Mouse (Mus musculus): Measurements from ENCODE around the gene Slc43a2. TPM values are rescaled to one million over a fixed set of nuclear protein-coding genes. Genes with fewer than 3 reads are reported as not detected.
A peak's percentile ranks its signal among the peaks of the same experiment; 100 is the strongest.

Slc43a2 gene
- polyA plus RNA-seq (2016; fragmentation: Nextera tagmentation; extraction: Ambion mirVana): 3.7 and 4.2 TPM in 2 replicates

DNA sequence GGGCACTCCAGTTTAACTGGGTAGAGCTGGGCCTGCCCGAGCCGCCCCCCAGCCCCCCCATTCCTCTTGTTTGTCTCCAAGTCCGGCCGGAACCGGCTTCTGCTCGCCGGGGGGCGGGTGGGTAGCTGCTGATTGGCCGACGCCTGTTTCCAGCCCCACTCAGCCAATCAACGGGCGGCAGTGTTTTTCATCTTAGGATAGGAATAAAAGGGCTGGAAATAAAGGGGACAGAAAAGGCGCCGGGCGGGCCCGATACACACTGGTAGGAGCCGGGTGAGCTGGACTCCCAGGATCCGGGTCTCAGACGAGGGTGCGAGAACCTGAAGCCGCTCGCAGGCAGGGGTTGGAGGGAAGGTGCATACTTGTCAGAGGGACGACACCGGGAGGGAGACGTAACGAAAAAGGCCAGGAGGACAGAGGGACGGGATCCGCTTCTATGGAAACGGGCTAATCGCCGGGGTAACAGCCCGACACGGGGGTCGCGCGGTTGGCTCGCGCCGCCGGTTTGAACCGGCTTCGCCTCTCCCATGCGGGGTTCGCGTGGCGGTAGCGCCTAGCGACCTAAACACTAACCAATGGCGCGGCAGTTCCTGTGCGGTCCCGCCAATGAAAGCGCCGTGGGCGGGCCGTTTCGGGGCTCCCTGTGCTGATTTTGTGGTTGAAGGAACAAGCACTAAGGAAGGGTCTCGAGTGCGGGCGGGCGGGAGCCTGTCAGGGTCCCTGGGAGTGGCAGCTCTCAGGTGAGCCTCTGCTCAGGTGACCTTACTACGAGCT, at the start of gene Slc43a2:
Gene Slc43a2 (plus strand): TSS at position 226 of the 774 bp plus-strand sequence.
- Histone ChIP-seq H3K4me2 (peak within 1 kb of the TSS; percentile 96), H3K36me3 (no peaks in the 10 kb centered on the region), H3K27ac (peak within 1 kb of the TSS; percentile 91), H3K9me3 (no peaks in the 10 kb centered on the region), H3K9ac (replicated peaks) (peak within 1 kb of the TSS; percentile 86), H3K4me3 (replicated peaks) (peak within 1 kb of the TSS; percentile 70), H3K4me1 (replicated peaks) (peaks cover 12% of the 10 kb centered on the region), H3K27me3 (no peaks in the 10 kb centered on the region)
- ATAC-seq (ENCODE audit: insufficient number of reproducible peaks, insufficient read depth, low FRiP score, low TSS enrichment, low read depth): peak; percentile 93
- under 1% methylated on average over 62 of the region's 62 CpGs for WGBS

DNA sequence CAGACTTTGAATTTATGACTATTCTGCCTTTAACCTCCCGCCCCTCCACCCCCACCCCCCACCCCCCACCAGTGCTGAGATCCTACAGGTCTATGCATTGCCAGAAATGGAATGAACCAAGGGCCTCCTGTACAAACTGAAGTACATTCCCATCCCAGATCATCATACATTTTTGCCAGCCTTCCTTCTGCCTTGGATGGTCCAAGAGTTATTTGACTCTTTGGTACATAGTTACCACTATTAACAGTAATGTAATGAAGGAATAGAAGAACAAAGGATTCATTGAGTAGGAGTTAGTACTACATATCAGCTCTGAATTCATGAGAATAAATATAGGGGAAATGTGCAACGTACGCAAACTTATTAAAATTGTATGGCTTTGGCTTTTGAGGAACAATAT, 45.3 kb upstream of the Slc43a2 start:
- H3K27me3 ChIP-seq: no peaks in the 10 kb centered on the region; the same call in 1 of the 2 replicates
- peak; percentile 23; the same call in 1 of the 2 replicates for ATAC-seq (ENCODE audit: insufficient number of reproducible peaks, insufficient read depth, low FRiP score, low TSS enrichment, low read depth)
- H3K4me3 ChIP-seq (replicated peaks): peak overlapping the region; percentile 97
- WGBS: 29% methylated on average over 3 of the region's 3 CpGs
- H3K9ac ChIP-seq (replicated peaks): no peak overlapping the region
- peaks cover 23% of the 10 kb centered on the region for H3K36me3 ChIP-seq
- H3K9me3 ChIP-seq: no peaks in the 10 kb centered on the region
- no peak overlapping the region for H3K27ac ChIP-seq
- H3K4me2 ChIP-seq: peak overlapping the region; percentile 44
- peaks cover 15% of the 10 kb centered on the region for H3K4me1 ChIP-seq (replicated peaks)

DNA sequence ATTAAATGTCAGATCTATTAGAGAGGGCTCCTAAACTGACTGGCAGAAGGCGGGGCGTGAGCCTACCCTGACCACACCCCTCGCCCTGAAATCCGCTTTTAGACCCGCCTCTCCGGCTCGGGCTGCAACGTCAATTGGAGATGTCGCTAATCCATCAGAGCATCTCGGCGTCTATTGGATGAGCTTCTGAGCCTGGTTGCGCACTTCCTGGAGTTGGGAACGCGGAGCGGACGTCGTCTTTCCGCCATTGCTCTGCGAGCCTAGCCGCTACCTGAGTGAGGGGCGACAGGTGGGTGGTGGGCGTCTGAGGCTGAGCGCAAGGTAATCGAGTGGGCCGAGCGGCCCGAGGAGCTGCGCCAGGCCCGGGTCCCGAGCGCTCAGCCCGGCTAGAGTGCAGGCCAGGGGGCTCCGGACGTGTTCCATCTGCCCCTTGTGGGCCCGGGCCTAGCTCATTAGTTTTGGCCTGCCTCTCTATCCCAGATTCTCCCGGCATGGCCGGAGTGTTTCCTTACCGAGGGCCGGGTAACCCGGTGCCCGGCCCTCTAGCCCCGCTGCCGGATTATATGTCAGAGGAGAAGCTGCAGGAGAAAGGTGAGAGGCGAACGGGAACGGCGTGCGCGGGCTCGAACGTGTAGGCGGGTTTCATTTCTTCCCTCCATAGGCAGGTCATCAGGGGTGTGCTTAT, 44.8 kb upstream of the Slc43a2 start, which contains the start of gene Prpf8:
Gene Prpf8 (plus strand): TSS at position 216 of the 685 bp plus-strand sequence.
- peak; percentile 96 for ATAC-seq (ENCODE audit: insufficient number of reproducible peaks, insufficient read depth, low FRiP score, low TSS enrichment, low read depth)
- H3K27me3 ChIP-seq: no peaks in the 10 kb centered on the region; the same call in 1 of the 2 replicates
- peaks cover 29% of the 10 kb centered on the region for H3K36me3 ChIP-seq
- no peaks in the 10 kb centered on the region for H3K9me3 ChIP-seq
- peak within 1 kb of the TSS; percentile 89 for H3K27ac ChIP-seq
- peaks cover 15% of the 10 kb centered on the region for H3K4me1 ChIP-seq (replicated peaks)
- H3K9ac ChIP-seq (replicated peaks): peak within 1 kb of the TSS; percentile 97
- WGBS: under 1% methylated on average over 52 of the region's 52 CpGs
- H3K4me2 ChIP-seq: peak within 1 kb of the TSS; percentile 93
- H3K4me3 ChIP-seq (replicated peaks): peak within 1 kb of the TSS; percentile 97

- Histone ChIP-seq H3K9ac (replicated peaks) (peak overlapping the region; percentile 97), H3K36me3 (peaks cover 36% of the 10 kb centered on the region), H3K27me3 (no peaks in the 10 kb centered on the region; the same call in 1 of the 2 replicates), H3K4me3 (replicated peaks) (peak overlapping the region; percentile 97), H3K4me2 (peak overlapping the region; percentile 93), H3K27ac (no peak overlapping the region), H3K4me1 (replicated peaks) (peaks cover 15% of the 10 kb centered on the region), H3K9me3 (no peaks in the 10 kb centered on the region)
- 40% methylated on average over 6 of the region's 6 CpGs for WGBS
- no peak for ATAC-seq (ENCODE audit: insufficient number of reproducible peaks, insufficient read depth, low FRiP score, low TSS enrichment, low read depth)
These were observed 44.0 kb upstream of the Slc43a2 start for GRCm38 (mm10) chr11:75487496-75487895.

- Histone ChIP-seq H3K9ac (replicated peaks) (no peak overlapping the region), H3K36me3 (peaks cover 100% of the 10 kb centered on the region), H3K4me3 (replicated peaks) (no peak overlapping the region), H3K4me2 (no peak overlapping the region), H3K27me3 (no peaks in the 10 kb centered on the region), H3K9me3 (no peaks in the 10 kb centered on the region), H3K4me1 (replicated peaks) (no peaks in the 10 kb centered on the region), H3K27ac (no peak overlapping the region)
- WGBS: 92% methylated on average over 10 of the region's 10 CpGs
- no peak for ATAC-seq (ENCODE audit: insufficient number of reproducible peaks, insufficient read depth, low FRiP score, low TSS enrichment, low read depth)
These were observed 37.0 kb upstream of the Slc43a2 start for GRCm38 (mm10) chr11:75494296-75495049.

DNA sequence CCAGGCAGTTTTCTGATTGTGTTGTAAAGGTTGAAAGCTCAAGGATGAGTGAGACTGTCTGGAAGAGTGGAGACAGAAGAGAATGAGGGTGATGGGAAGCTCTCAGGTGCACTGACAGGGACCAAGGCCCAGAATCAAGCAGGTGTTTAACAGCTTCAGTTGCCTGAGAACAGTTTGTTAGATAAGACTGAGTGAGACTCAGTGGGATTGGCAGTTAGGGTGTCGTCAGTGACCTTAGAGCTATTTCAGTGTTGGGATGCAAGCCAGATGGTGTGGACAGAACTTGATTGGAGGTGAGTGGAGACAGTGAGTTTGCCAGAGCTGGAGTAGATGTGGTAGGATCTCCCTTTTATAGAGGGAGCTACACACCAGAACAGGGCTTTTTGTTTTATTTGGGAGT, 33.4 kb upstream of the Slc43a2 start:
- Histone ChIP-seq H3K9ac (replicated peaks) (no peak overlapping the region), H3K4me2 (no peak overlapping the region), H3K9me3 (no peaks in the 10 kb centered on the region), H3K27ac (no peak overlapping the region), H3K4me1 (replicated peaks) (no peaks in the 10 kb centered on the region), H3K27me3 (no peaks in the 10 kb centered on the region), H3K36me3 (peaks cover 100% of the 10 kb centered on the region), H3K4me3 (replicated peaks) (no peak overlapping the region)
- 94% methylated on average over 1 of the region's 1 CpGs for WGBS
- no peak for ATAC-seq (ENCODE audit: insufficient number of reproducible peaks, insufficient read depth, low FRiP score, low TSS enrichment, low read depth)

DNA sequence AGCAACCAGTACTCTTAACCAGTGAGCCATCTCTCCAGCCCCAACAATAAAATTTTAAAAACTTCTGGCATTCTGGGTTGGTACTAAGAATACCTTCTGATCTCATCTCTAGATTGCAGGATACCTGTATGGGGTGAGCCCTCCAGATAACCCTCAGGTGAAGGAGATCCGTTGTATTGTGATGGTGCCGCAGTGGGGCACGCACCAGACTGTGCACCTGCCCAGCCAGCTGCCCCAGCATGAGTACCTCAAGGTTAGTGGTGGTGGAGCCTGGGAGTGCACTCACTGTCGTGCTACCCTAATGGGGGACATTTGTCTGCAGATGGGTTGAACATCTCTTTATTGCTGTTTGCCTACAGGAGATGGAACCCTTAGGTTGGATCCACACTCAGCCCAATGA, 23.3 kb upstream of the Slc43a2 start:
- H3K4me1 ChIP-seq (replicated peaks): peaks cover 23% of the 10 kb centered on the region
- H3K27me3 ChIP-seq: no peaks in the 10 kb centered on the region
- WGBS: 94% methylated on average over 4 of the region's 4 CpGs
- H3K27ac ChIP-seq: no peak overlapping the region
- H3K36me3 ChIP-seq: peaks cover 68% of the 10 kb centered on the region
- no peak overlapping the region for H3K4me2 ChIP-seq
- no peak for ATAC-seq (ENCODE audit: insufficient number of reproducible peaks, insufficient read depth, low FRiP score, low TSS enrichment, low read depth)
- no peak overlapping the region for H3K4me3 ChIP-seq (replicated peaks)
- H3K9ac ChIP-seq (replicated peaks): 0 out of 2 replicates have a peak overlapping the region, but pooled peaks have one; percentile 27
- no peaks in the 10 kb centered on the region for H3K9me3 ChIP-seq

GRCm38 (mm10) chr11:75508904-75509303, 22.6 kb upstream of the Slc43a2 start:
- Histone ChIP-seq H3K27me3 (no peaks in the 10 kb centered on the region), H3K36me3 (peaks cover 61% of the 10 kb centered on the region), H3K4me1 (replicated peaks) (peaks cover 29% of the 10 kb centered on the region), H3K27ac (no peak overlapping the region), H3K4me2 (no peak overlapping the region), H3K9me3 (no peaks in the 10 kb centered on the region), H3K9ac (replicated peaks) (no peak overlapping the region), H3K4me3 (replicated peaks) (no peak overlapping the region)
- ATAC-seq (ENCODE audit: insufficient number of reproducible peaks, insufficient read depth, low FRiP score, low TSS enrichment, low read depth): no peak
- WGBS: 56% methylated on average over 8 of the region's 8 CpGs

- Histone ChIP-seq H3K4me3 (replicated peaks) (peak within 1 kb of the TSS; percentile 52), H3K36me3 (peaks cover 50% of the 10 kb centered on the region), H3K27me3 (no peaks in the 10 kb centered on the region), H3K4me2 (peak within 1 kb of the TSS; percentile 90), H3K4me1 (replicated peaks) (peaks cover 36% of the 10 kb centered on the region), H3K9me3 (no peaks in the 10 kb centered on the region), H3K27ac (peak within 1 kb of the TSS; percentile 75), H3K9ac (replicated peaks) (peak within 1 kb of the TSS; percentile 63)
- ATAC-seq (ENCODE audit: insufficient number of reproducible peaks, insufficient read depth, low FRiP score, low TSS enrichment, low read depth): peak; percentile 68
- WGBS: 3% methylated on average over 43 of the region's 43 CpGs
These were observed 21.5 kb upstream of the Slc43a2 start, which contains the start of gene Rilp for GRCm38 (mm10) chr11:75509741-75510626. Rilp (plus strand) TSS chr11:75510094.

GRCm38 (mm10) chr11:75510627-75510993, 20.9 kb upstream of the Slc43a2 start:
- H3K27ac ChIP-seq: peak overlapping the region; percentile 75
- H3K4me1 ChIP-seq (replicated peaks): peaks cover 36% of the 10 kb centered on the region
- ATAC-seq (ENCODE audit: insufficient number of reproducible peaks, insufficient read depth, low FRiP score, low TSS enrichment, low read depth): peak; percentile 69
- H3K36me3 ChIP-seq: peaks cover 45% of the 10 kb centered on the region
- H3K4me3 ChIP-seq (replicated peaks): peak overlapping the region; percentile 52
- 4% methylated on average over 24 of the region's 24 CpGs for WGBS
- H3K9ac ChIP-seq (replicated peaks): peak overlapping the region; percentile 63
- H3K27me3 ChIP-seq: no peaks in the 10 kb centered on the region
- H3K4me2 ChIP-seq: peak overlapping the region; percentile 90
- H3K9me3 ChIP-seq: no peaks in the 10 kb centered on the region
